Mouse (Mus musculus): ENCODE measurements around the gene Hist2h4.

- TF ChIP-seq POLR2A (IDR thresholded peaks at IDR 0.05; ENCODE audit: extremely low read depth, insufficient read depth, low read length) (no peak), CTCF (IDR thresholded peaks at IDR 0.05; ENCODE audit: extremely low read depth, insufficient read depth, low read length) (no peak)
These were observed 15.6 kb downstream of the Hist2h4 start for GRCm38 (mm10) chr3:96247356-96248140.
